Mouse (Mus musculus) olfactory bulb, adult 2 months (tissue): Measurements from ENCODE around the gene Fut1.

Experiments used
- CTCF ChIP-seq: fragments of 200-500 bp; IDR thresholded peaks from 2 replicates; pipeline ENCODE4 v1.5.1; 2012; ENCODE audit warnings: low read depth, mild to moderate bottlenecking, low read length, moderate library complexity; ENCODE audit not compliant: insufficient read depth
- POLR2A ChIP-seq: fragments of 200-500 bp; IDR thresholded peaks from 2 replicates; pipeline ENCODE4 v1.6.1; 2012; ENCODE audit warnings: mild to moderate bottlenecking, low read depth, low read length, moderate library complexity; ENCODE audit not compliant: insufficient read depth

GRCm38 (mm10) chr7:45617042-45617695 lies at the start of gene Fut1:
- TF ChIP-seq CTCF (no peak), POLR2A (no peak)
